Mouse (Mus musculus) lung, postnatal 10 days (tissue): ENCODE data around the gene Idh3b.
A peak's percentile ranks its signal among the peaks of the same experiment; 100 is the strongest.

ENCODE experiments used
- DNase-seq: peaks from one replicate; pipeline ENCODE4 v3.0.0; 2021

Gene Idh3b

DNA sequence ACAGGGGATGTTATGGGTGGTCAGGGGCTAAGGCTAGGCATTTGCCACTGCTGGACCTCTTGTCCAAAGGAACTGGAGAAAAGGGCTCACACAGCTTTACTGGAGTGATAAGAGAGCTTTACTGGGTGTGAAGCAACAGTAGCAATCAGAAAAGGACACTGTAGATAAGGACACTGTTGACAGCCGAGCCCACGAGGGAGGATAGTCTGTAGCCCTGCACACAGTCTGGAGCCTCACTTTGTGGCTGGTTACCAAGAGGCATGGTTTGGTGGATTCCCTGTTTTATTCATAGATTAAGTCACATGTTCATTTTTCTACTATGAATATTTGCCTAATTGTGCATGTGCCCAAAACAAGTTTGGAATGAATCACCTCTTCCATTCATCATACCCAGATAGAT is 21.9 kb downstream of the Idh3b start:
- no peak for DNase-seq

DNA sequence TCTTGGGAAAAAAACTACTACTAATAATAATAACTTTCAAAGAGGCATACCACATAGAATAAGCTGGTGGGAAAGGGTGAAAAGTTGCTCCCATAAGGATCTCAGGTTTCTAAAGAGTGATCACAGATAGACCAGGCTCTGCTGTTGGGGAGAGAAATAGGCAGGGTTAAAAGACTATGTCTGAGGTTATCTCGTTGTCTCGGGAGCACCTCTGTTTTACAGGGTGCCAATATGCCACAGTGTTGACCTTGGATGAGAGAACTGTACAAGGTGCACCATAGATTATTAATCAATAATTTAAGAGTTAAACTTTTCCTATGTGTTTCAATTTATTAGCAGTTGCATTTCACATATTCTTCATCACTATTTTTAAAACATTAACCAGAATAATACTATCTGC is 22.4 kb downstream of the Idh3b start:
- DNase-seq: no peak

DNA sequence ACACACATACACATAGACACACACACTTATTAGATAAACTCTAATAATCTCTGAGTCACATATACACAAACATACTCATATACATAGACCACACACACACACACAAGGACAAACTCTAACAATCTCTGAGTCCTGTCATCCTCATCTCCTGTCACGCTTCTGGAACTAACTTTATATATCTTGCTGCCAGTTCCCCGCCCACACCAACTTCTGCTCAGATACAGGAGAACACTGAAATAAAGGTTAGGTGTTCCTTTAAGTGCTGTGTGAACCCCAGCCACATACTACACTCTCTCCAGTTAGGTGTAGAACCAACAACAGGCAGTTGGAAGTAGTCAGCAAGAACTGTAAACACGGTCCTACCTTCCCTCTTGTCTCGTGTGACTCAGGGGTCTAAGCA is 23.5 kb downstream of the Idh3b start:
- DNase-seq: no peak

DNA sequence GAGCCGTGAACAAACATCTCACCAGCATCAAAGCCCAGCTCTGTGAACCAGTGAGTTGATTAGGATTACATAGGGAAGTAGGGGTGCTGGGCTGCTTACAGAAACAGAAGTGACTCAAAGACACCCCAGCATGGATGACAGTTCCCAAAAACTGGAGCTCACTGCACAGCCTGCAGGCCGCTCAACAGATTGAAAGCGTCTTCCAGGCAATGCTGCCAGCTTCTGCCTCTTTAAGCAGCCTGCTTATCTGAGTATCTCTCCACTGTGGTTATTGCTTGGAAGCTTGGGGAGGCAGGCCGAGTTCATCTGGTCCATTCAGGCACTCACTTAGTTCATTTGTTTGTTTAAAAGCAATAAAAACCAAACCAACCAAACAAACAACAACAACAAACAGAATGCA is 27.6 kb downstream of the Idh3b start:
- DNase-seq: no peak

DNA sequence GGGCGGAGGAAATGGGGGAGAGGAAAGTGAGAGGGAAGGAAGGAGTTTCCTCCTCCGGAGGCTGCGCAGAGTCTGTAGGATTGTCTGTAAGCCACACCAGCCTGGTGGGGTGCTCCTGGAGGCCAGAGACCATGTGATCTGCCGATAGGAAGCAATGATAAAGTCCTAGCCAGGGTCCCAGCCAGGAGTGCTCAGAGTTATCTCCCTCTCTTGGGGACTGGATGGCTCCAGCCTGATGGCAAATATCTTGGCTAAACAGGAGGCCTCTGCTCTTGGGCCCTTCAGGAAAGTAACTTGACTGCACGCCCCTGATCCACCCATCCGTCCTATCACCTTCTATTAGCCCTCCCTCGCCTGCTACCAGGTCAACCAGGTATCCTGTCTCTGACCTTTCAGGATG is 36.1 kb downstream of the Idh3b start:
- no peak for DNase-seq

DNA sequence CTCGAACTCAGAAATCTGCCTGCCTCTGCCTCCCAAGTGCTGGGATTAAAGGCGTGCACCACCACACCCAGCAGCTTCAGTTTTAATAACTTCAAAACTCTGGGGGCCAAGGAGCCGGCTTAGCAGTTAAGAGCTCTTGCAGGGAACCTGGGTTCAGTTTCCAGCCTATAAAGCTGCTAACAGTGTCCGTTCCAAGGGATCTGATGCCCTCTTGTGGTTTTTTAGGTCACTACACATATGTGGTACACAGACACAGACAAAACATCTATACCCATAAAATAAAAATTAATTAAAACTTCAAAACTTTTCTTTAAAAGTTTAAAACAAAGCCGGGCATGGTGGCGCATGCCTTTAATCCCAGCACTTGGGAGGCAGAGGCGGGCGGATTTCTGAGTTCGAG is 37.4 kb downstream of the Idh3b start:
- DNase-seq: peak; percentile 54
